Mouse (Mus musculus) neural tube, embryonic 12.5 days (tissue): ENCODE results near the gene Grip1. TPM values are rescaled to one million over a fixed set of nuclear protein-coding genes. Genes with fewer than 3 reads are reported as not detected.
A peak's percentile ranks its signal among the peaks of the same experiment; 100 is the strongest.

Experiments
- ATAC-seq: fragments of 200-750 bp; cut with Nextera tagmentation; 2 replicates; pipeline ENCODE4 v1.8.0; 2017; ENCODE audit warnings: low read depth, mild to moderate bottlenecking, moderate TSS enrichment, moderate library complexity; ENCODE audit not compliant: low FRiP score
- H3K27ac ChIP-seq: fragments of 300-500 bp; sonication (generic); 2 replicates; pipeline ENCODE4 v1.5.1; 2016
- H3K27me3 ChIP-seq: fragments of 300-500 bp; sonication (generic); replicated peaks from 2 replicates; pipeline ENCODE4 v1.6.1; 2016; ENCODE audit warnings: mild to moderate bottlenecking
- H3K36me3 ChIP-seq: fragments of 300-500 bp; sonication (generic); 2 replicates; pipeline ENCODE4 v1.6.1; 2016; ENCODE audit warnings: mild to moderate bottlenecking
- H3K4me1 ChIP-seq: fragments of 300-500 bp; sonication (generic); 2 replicates; pipeline ENCODE4 v1.6.1; 2016
- H3K4me2 ChIP-seq: fragments of 300-500 bp; sonication (generic); replicated peaks from 2 replicates; pipeline ENCODE4 v1.6.1; 2016; ENCODE audit warnings: mild to moderate bottlenecking
- H3K4me3 ChIP-seq: fragments of 300-500 bp; sonication (generic); 2 replicates; pipeline ENCODE4 v1.5.1; 2016
- H3K9ac ChIP-seq: fragments of 300-500 bp; sonication (generic); 2 replicates; pipeline ENCODE4 v1.6.1; 2016; ENCODE audit warnings: mild to moderate bottlenecking
- H3K9me3 ChIP-seq: fragments of 300-500 bp; sonication (generic); 2 replicates; pipeline ENCODE4 v1.6.1; 2016; ENCODE audit warnings: mild to moderate bottlenecking
- WGBS: fragments of 180-500 bp; shearing (Covaris S2); methylation state at CpG from one replicate; pipeline ENCODE4 v1.1.7; 2016; 5-methylcytosine and 5-hydroxymethylcytosine counted together
- polyA plus RNA-seq: library from polyadenylated mRNA; unstranded; fragments of >200 nt; fragmentation: Nextera tagmentation; extraction: Ambion mirVana; gene quantifications from 2 replicates; pipeline ENCODE4 v1.2.1, GENCODE M21; 2016

Grip1 gene
- polyA plus RNA-seq, 1 experiment from 2014 or later = 20.3 TPM

GRCm38 (mm10) chr10:119534852-119535251 is 81.2 kb downstream of the Grip1 start:
- H3K9ac ChIP-seq = no peak overlapping the region
- H3K4me2 ChIP-seq = no peak overlapping the region
- H3K36me3 ChIP-seq = no peaks in the 10 kb centered on the region
- H3K4me1 ChIP-seq = no peaks in the 10 kb centered on the region
- no peak for ATAC-seq
- H3K27ac ChIP-seq = no peak overlapping the region
- no peaks in the 10 kb centered on the region for H3K9me3 ChIP-seq
- 65% methylated on average over 4 of the region's 4 CpGs for WGBS
- H3K4me3 ChIP-seq = no peak overlapping the region
- H3K27me3 ChIP-seq = no peaks in the 10 kb centered on the region

- no peak overlapping the region for H3K4me2 ChIP-seq
- H3K9ac ChIP-seq = no peak overlapping the region
- H3K27ac ChIP-seq = no peak overlapping the region
- no peaks in the 10 kb centered on the region for H3K27me3 ChIP-seq
- no peaks in the 10 kb centered on the region for H3K4me1 ChIP-seq
- WGBS = 95% methylated on average over 4 of the region's 4 CpGs
- H3K4me3 ChIP-seq = no peak overlapping the region
- ATAC-seq = no peak
- peaks cover 3% of the 10 kb centered on the region; the same call in 1 of the 2 replicates for H3K9me3 ChIP-seq
- no peaks in the 10 kb centered on the region for H3K36me3 ChIP-seq
These were observed 88.0 kb downstream of the Grip1 start for GRCm38 (mm10) chr10:119541655-119542054.

- WGBS = 58% methylated on average over 7 of the region's 7 CpGs
- ATAC-seq = no peak
- Histone ChIP-seq H3K27me3 (no peaks in the 10 kb centered on the region), H3K27ac (no peak overlapping the region), H3K36me3 (no peaks in the 10 kb centered on the region), H3K9me3 (peaks cover 3% of the 10 kb centered on the region; the same call in 1 of the 2 replicates), H3K4me1 (no peaks in the 10 kb centered on the region), H3K9ac (no peak overlapping the region), H3K4me3 (no peak overlapping the region), H3K4me2 (no peak overlapping the region)
These were observed 90.1 kb downstream of the Grip1 start for GRCm38 (mm10) chr10:119543771-119544170.

- no peaks in the 10 kb centered on the region for H3K4me1 ChIP-seq
- 47% methylated on average over 9 of the region's 9 CpGs for WGBS
- no peaks in the 10 kb centered on the region for H3K36me3 ChIP-seq
- no peak overlapping the region for H3K9ac ChIP-seq
- no peak overlapping the region for H3K4me3 ChIP-seq
- ATAC-seq = no peak
- H3K27ac ChIP-seq = no peak overlapping the region
- H3K27me3 ChIP-seq = no peaks in the 10 kb centered on the region
- peaks cover 3% of the 10 kb centered on the region; the same call in 1 of the 2 replicates for H3K9me3 ChIP-seq
- no peak overlapping the region for H3K4me2 ChIP-seq
These were observed 91.1 kb downstream of the Grip1 start for GRCm38 (mm10) chr10:119544743-119545142.

- no peak for ATAC-seq
- Histone ChIP-seq H3K9me3 (no peaks in the 10 kb centered on the region), H3K4me3 (no peak overlapping the region), H3K4me2 (no peak overlapping the region), H3K27me3 (no peaks in the 10 kb centered on the region), H3K9ac (no peak overlapping the region), H3K27ac (no peak overlapping the region), H3K4me1 (no peaks in the 10 kb centered on the region), H3K36me3 (no peaks in the 10 kb centered on the region)
- 85% methylated on average over 5 of the region's 5 CpGs for WGBS
These were observed 94.2 kb downstream of the Grip1 start for GRCm38 (mm10) chr10:119547875-119548274.

- WGBS = 90% methylated on average over 10 of the region's 10 CpGs
- no peaks in the 10 kb centered on the region for H3K27me3 ChIP-seq
These were observed 95.1 kb downstream of the Grip1 start for GRCm38 (mm10) chr10:119548774-119549173.

GRCm38 (mm10) chr10:119550630-119551029 is 97.0 kb downstream of the Grip1 start:
- Histone ChIP-seq H3K4me1 (no peaks in the 10 kb centered on the region), H3K4me2 (no peak overlapping the region), H3K9ac (no peak overlapping the region), H3K27ac (no peak overlapping the region), H3K9me3 (no peaks in the 10 kb centered on the region), H3K27me3 (no peaks in the 10 kb centered on the region), H3K4me3 (no peak overlapping the region), H3K36me3 (no peaks in the 10 kb centered on the region)
- WGBS = 89% methylated on average over 6 of the region's 6 CpGs
- no peak for ATAC-seq

More at GRCm38 (mm10) chr10:119548774-119549173, 95.1 kb downstream of the Grip1 start:
- no peak for ATAC-seq
- Histone ChIP-seq H3K4me3 (no peak overlapping the region), H3K27ac (no peak overlapping the region), H3K36me3 (no peaks in the 10 kb centered on the region), H3K9me3 (no peaks in the 10 kb centered on the region), H3K4me2 (no peak overlapping the region), H3K4me1 (no peaks in the 10 kb centered on the region), H3K9ac (no peak overlapping the region)

- Histone ChIP-seq H3K4me3 (no peak overlapping the region), H3K27me3 (no peaks in the 10 kb centered on the region), H3K27ac (no peak overlapping the region), H3K4me2 (no peak overlapping the region), H3K36me3 (no peaks in the 10 kb centered on the region), H3K9me3 (no peaks in the 10 kb centered on the region), H3K4me1 (no peaks in the 10 kb centered on the region), H3K9ac (no peak overlapping the region)
- ATAC-seq = no peak
- WGBS = 72% methylated on average over 7 of the region's 7 CpGs
These were observed 102.7 kb downstream of the Grip1 start for GRCm38 (mm10) chr10:119556346-119556745.

- Histone ChIP-seq H3K4me2 (no peak overlapping the region), H3K4me3 (no peak overlapping the region), H3K27me3 (no peaks in the 10 kb centered on the region), H3K9ac (no peak overlapping the region), H3K36me3 (no peaks in the 10 kb centered on the region), H3K4me1 (no peaks in the 10 kb centered on the region), H3K9me3 (no peaks in the 10 kb centered on the region), H3K27ac (no peak overlapping the region)
- ATAC-seq = 0 out of 2 replicates have a peak, but pooled peaks have one; percentile 21
- WGBS = 49% methylated on average over 7 of the region's 7 CpGs
These were observed 104.8 kb downstream of the Grip1 start for GRCm38 (mm10) chr10:119558432-119558831.

GRCm38 (mm10) chr10:119564862-119565261 is 111.2 kb downstream of the Grip1 start:
- H3K27me3 ChIP-seq = no peaks in the 10 kb centered on the region
- H3K9ac ChIP-seq = no peak overlapping the region
- H3K4me3 ChIP-seq = no peak overlapping the region
- no peak for ATAC-seq
- no peaks in the 10 kb centered on the region for H3K9me3 ChIP-seq
- H3K27ac ChIP-seq = no peak overlapping the region
- WGBS = 96% methylated on average over 7 of the region's 7 CpGs
- no peaks in the 10 kb centered on the region for H3K4me1 ChIP-seq
- H3K36me3 ChIP-seq = no peaks in the 10 kb centered on the region
- H3K4me2 ChIP-seq = no peak overlapping the region

GRCm38 (mm10) chr10:119573134-119573533 is 119.5 kb downstream of the Grip1 start:
- H3K4me2 ChIP-seq = no peak overlapping the region
- no peak for ATAC-seq
- WGBS = 93% methylated on average over 9 of the region's 9 CpGs
- H3K9ac ChIP-seq = no peak overlapping the region
- no peaks in the 10 kb centered on the region for H3K9me3 ChIP-seq
- no peak overlapping the region for H3K4me3 ChIP-seq
- no peak overlapping the region for H3K27ac ChIP-seq
- H3K27me3 ChIP-seq = no peaks in the 10 kb centered on the region
- H3K4me1 ChIP-seq = no peaks in the 10 kb centered on the region
- no peaks in the 10 kb centered on the region for H3K36me3 ChIP-seq

GRCm38 (mm10) chr10:119575780-119576179 is 122.2 kb downstream of the Grip1 start:
- 83% methylated on average over 1 of the region's 1 CpGs for WGBS

GRCm38 (mm10) chr10:119580024-119580423 is 126.4 kb downstream of the Grip1 start:
- ATAC-seq = no peak
- WGBS = 80% methylated on average over 4 of the region's 4 CpGs

More at GRCm38 (mm10) chr10:119575780-119576179, 122.2 kb downstream of the Grip1 start:
- H3K9me3 ChIP-seq = no peaks in the 10 kb centered on the region
- no peak overlapping the region for H3K4me3 ChIP-seq
- H3K4me2 ChIP-seq = no peak overlapping the region
- H3K27me3 ChIP-seq = no peaks in the 10 kb centered on the region
- no peaks in the 10 kb centered on the region for H3K36me3 ChIP-seq
- no peaks in the 10 kb centered on the region for H3K4me1 ChIP-seq
- ATAC-seq = no peak
- H3K27ac ChIP-seq = no peak overlapping the region
- H3K9ac ChIP-seq = no peak overlapping the region

More at GRCm38 (mm10) chr10:119580024-119580423, 126.4 kb downstream of the Grip1 start:
- Histone ChIP-seq H3K4me3 (no peak overlapping the region), H3K9me3 (no peaks in the 10 kb centered on the region), H3K4me2 (no peak overlapping the region), H3K9ac (no peak overlapping the region), H3K27me3 (no peaks in the 10 kb centered on the region), H3K27ac (no peak overlapping the region), H3K36me3 (no peaks in the 10 kb centered on the region), H3K4me1 (no peaks in the 10 kb centered on the region; the same call in 1 of the 2 replicates)
